Mouse (Mus musculus): ENCODE results near the gene Peli2.

Gene Peli2

GRCm38 (mm10) chr14:48150903-48151302, 30.3 kb downstream of the Peli2 start:
- DNase-seq (ENCODE audit: low read depth in 1 of 2, low spot score in 2 of 2) = no peak

GRCm38 (mm10) chr14:48151554-48151953, 30.9 kb downstream of the Peli2 start:
- DNase-seq (ENCODE audit: low read depth in 1 of 2, low spot score in 2 of 2) = no peak

GRCm38 (mm10) chr14:48153064-48153463, 32.4 kb downstream of the Peli2 start:
- no peak for DNase-seq (ENCODE audit: low read depth in 1 of 2, low spot score in 2 of 2)

- DNase-seq (ENCODE audit: low read depth in 1 of 2, low spot score in 2 of 2) = no peak
Measured at GRCm38 (mm10) chr14:48153865-48154511, 33.4 kb downstream of the Peli2 start.

- no peak for DNase-seq (ENCODE audit: low read depth in 1 of 2, low spot score in 2 of 2)
Measured at GRCm38 (mm10) chr14:48154641-48155040, 34.0 kb downstream of the Peli2 start.

GRCm38 (mm10) chr14:48155153-48155552, 34.5 kb downstream of the Peli2 start:
- no peak for DNase-seq (ENCODE audit: low read depth in 1 of 2, low spot score in 2 of 2)

- DNase-seq (ENCODE audit: low read depth in 1 of 2, low spot score in 2 of 2) = no peak
Measured at GRCm38 (mm10) chr14:48157085-48157484, 36.5 kb downstream of the Peli2 start.

GRCm38 (mm10) chr14:48157835-48158234, 37.2 kb downstream of the Peli2 start:
- no peak for DNase-seq (ENCODE audit: low read depth in 1 of 2, low spot score in 2 of 2)

- DNase-seq (ENCODE audit: low read depth in 1 of 2, low spot score in 2 of 2) = no peak
Measured at GRCm38 (mm10) chr14:48159401-48159800, 38.8 kb downstream of the Peli2 start.

- no peak for DNase-seq (ENCODE audit: low read depth in 1 of 2, low spot score in 2 of 2)
Measured at GRCm38 (mm10) chr14:48162446-48162845, 41.8 kb downstream of the Peli2 start.

- DNase-seq (ENCODE audit: low read depth in 1 of 2, low spot score in 2 of 2) = no peak
Measured at GRCm38 (mm10) chr14:48164917-48165316, 44.3 kb downstream of the Peli2 start.

GRCm38 (mm10) chr14:48166396-48166795, 45.8 kb downstream of the Peli2 start:
- no peak for DNase-seq (ENCODE audit: low read depth in 1 of 2, low spot score in 2 of 2)

- DNase-seq (ENCODE audit: low read depth in 1 of 2, low spot score in 2 of 2) = no peak
Measured at GRCm38 (mm10) chr14:48167020-48167419, 46.4 kb downstream of the Peli2 start.

GRCm38 (mm10) chr14:48168116-48168515, 47.5 kb downstream of the Peli2 start:
- DNase-seq (ENCODE audit: low read depth in 1 of 2, low spot score in 2 of 2) = no peak

- DNase-seq (ENCODE audit: low read depth in 1 of 2, low spot score in 2 of 2) = no peak
Measured at GRCm38 (mm10) chr14:48169970-48170369, 49.3 kb downstream of the Peli2 start.

GRCm38 (mm10) chr14:48171268-48171667, 50.6 kb downstream of the Peli2 start:
- no peak for DNase-seq (ENCODE audit: low read depth in 1 of 2, low spot score in 2 of 2)

GRCm38 (mm10) chr14:48172026-48172425, 51.4 kb downstream of the Peli2 start:
- DNase-seq (ENCODE audit: low read depth in 1 of 2, low spot score in 2 of 2) = no peak

GRCm38 (mm10) chr14:48172876-48173275, 52.3 kb downstream of the Peli2 start:
- DNase-seq (ENCODE audit: low read depth in 1 of 2, low spot score in 2 of 2) = no peak

- DNase-seq (ENCODE audit: low read depth in 1 of 2, low spot score in 2 of 2) = no peak
Measured at GRCm38 (mm10) chr14:48173840-48174239, 53.2 kb downstream of the Peli2 start.

GRCm38 (mm10) chr14:48174356-48174755, 53.7 kb downstream of the Peli2 start:
- DNase-seq (ENCODE audit: low read depth in 1 of 2, low spot score in 2 of 2) = no peak

- no peak for DNase-seq (ENCODE audit: low read depth in 1 of 2, low spot score in 2 of 2)
Measured at GRCm38 (mm10) chr14:48175115-48175514, 54.5 kb downstream of the Peli2 start.

- DNase-seq (ENCODE audit: low read depth in 1 of 2, low spot score in 2 of 2) = no peak
Measured at GRCm38 (mm10) chr14:48178304-48178995, 57.8 kb downstream of the Peli2 start.

- DNase-seq (ENCODE audit: low read depth in 1 of 2, low spot score in 2 of 2) = no peak
Measured at GRCm38 (mm10) chr14:48179021-48179420, 58.4 kb downstream of the Peli2 start.
